Mouse (Mus musculus): ENCODE results near the gene Eya2.

- TF ChIP-seq CTCF (IDR thresholded peaks at IDR 0.05; ENCODE audit: control insufficient read depth, insufficient read depth, insufficient replicate concordance, low read depth, low read length) (no peak), POLR2A (IDR thresholded peaks at IDR 0.05; ENCODE audit: control insufficient read depth, low read depth, low read length) (no peak)
Measured at GRCm38 (mm10) chr2:165745306-165746098, 150.7 kb downstream of the Eya2 start.
